In genomic region chr5:64860900-64861470, GRCm38 (mm10) we compare ENCODE assay signal across 8 mouse cellular contexts. TPM values are rescaled to one million over a fixed set of nuclear protein-coding genes. Genes with fewer than 3 reads are reported as not detected.
DNase-seq lines count a peak whose midpoint lies in the region; ATAC-seq and TF ChIP-seq lines count a peak whose summit lies in the region.

No protein-coding gene starts in this region.

- DNase-seq in hindbrain, postnatal 0 days (ENCODE audit: low spot score) = no peak
- DNase-seq in kidney, postnatal 25 days = peak; percentile 84 to 91
- peak; percentile 18 for DNase-seq in ovary, postnatal 14 days (ENCODE audit: low spot score)
- no peak for DNase-seq in cerebellum, adult 9-10 months
- no peak for DNase-seq in cerebellum, postnatal 4 days (ENCODE audit: low spot score in 2 of 2)
- no peak for DNase-seq in right cerebral cortex, postnatal 14 days

- peak; percentile 36; the same call in 1 of the 2 replicates for TF ChIP-seq POLR2A in embryonic fibroblast, embryonic 13.5 days (IDR thresholded peaks at IDR 0.05; ENCODE audit: low read depth, low read length)

- TF ChIP-seq CTCF in hindbrain, postnatal 0 days (IDR thresholded peaks at IDR 0.05; ENCODE audit: low read depth) = no peak
- no peak for TF ChIP-seq CTCF in embryonic fibroblast, embryonic 13.5 days (IDR thresholded peaks at IDR 0.05; ENCODE audit: borderline replicate concordance, insufficient read depth, low read length)

- peak overlapping the region; percentile 27 for H3K4me2 ChIP-seq in hindbrain, postnatal 0 days (ENCODE audit: low read depth, low read length)
- H3K4me2 ChIP-seq in hindbrain, embryonic 16.5 days (ENCODE audit: low read length) = no peak overlapping the region

- 51% methylated on average over 5 of the region's 5 CpGs for WGBS in hindbrain, postnatal 0 days
- WGBS in hindbrain, embryonic 16.5 days = 63% methylated on average over 5 of the region's 5 CpGs

- no peak overlapping the region for H3K4me3 ChIP-seq in hindbrain, postnatal 0 days (ENCODE audit: low read length)
- no peak overlapping the region for H3K4me3 ChIP-seq in hindbrain, embryonic 16.5 days (ENCODE audit: low read length)
- H3K4me3 ChIP-seq in embryonic fibroblast, embryonic 13.5 days (ENCODE audit: insufficient read depth, low read length) = no peak overlapping the region

- H3K27me3 ChIP-seq in hindbrain, postnatal 0 days (ENCODE audit: insufficient read depth, low read length) = no peaks in the 10 kb centered on the region
- H3K27me3 ChIP-seq in hindbrain, embryonic 16.5 days (replicated peaks; ENCODE audit: control insufficient read depth, insufficient read depth, low read length) = no peaks in the 10 kb centered on the region

- H3K9me3 ChIP-seq in hindbrain, postnatal 0 days (ENCODE audit: low read length) = peaks cover 3% of the 10 kb centered on the region; the same call in 1 of the 2 replicates
- peaks cover 2% of the 10 kb centered on the region; the same call in 1 of the 2 replicates for H3K9me3 ChIP-seq in hindbrain, embryonic 16.5 days (ENCODE audit: control insufficient read depth, low read length)

- H3K27ac ChIP-seq in hindbrain, postnatal 0 days = peak overlapping the region; percentile 32; the same call in 1 of the 2 replicates
- H3K27ac ChIP-seq in hindbrain, embryonic 16.5 days (ENCODE audit: low read depth, low read length) = no peak overlapping the region
- peak overlapping the region; percentile 79 for H3K27ac ChIP-seq in embryonic fibroblast, embryonic 13.5 days (ENCODE audit: insufficient read depth, low read length)

- no peaks in the 10 kb centered on the region; the same call in 1 of the 2 replicates for H3K4me1 ChIP-seq in hindbrain, postnatal 0 days (ENCODE audit: insufficient read depth, low read length)
- peaks cover 6% of the 10 kb centered on the region for H3K4me1 ChIP-seq in hindbrain, embryonic 16.5 days (ENCODE audit: control insufficient read depth, insufficient read depth, low read depth, low read length)
- H3K4me1 ChIP-seq in embryonic fibroblast, embryonic 13.5 days (ENCODE audit: control insufficient read depth, insufficient read depth, low read length) = 0 out of 2 replicates have a peak, but pooled peaks cover 4% of the 10 kb centered on the region

- H3K36me3 ChIP-seq in hindbrain, postnatal 0 days (ENCODE audit: insufficient read depth, low read length) = no peaks in the 10 kb centered on the region
- no peaks in the 10 kb centered on the region for H3K36me3 ChIP-seq in hindbrain, embryonic 16.5 days (ENCODE audit: control insufficient read depth, insufficient read depth, low read length)

- no peak for ATAC-seq in hindbrain, postnatal 0 days
- no peak for ATAC-seq in hindbrain, embryonic 16.5 days

- H3K9ac ChIP-seq in hindbrain, postnatal 0 days (replicated peaks; ENCODE audit: low read length) = no peak overlapping the region
- no peak overlapping the region for H3K9ac ChIP-seq in hindbrain, embryonic 16.5 days (ENCODE audit: low read depth, low read length)

RNA-seq across cellular contexts. Expression of gene Klf3, which starts 57.8 kb away (rescaled TPM):
- total RNA-seq in hindbrain, postnatal 0 days (2014; rRNA removed) = 22.6 and 22.9 TPM in 2 replicates
- 37.1 and 37.5 TPM in 2 replicates for polyA plus RNA-seq in hindbrain, postnatal 0 days (2015; fragmentation: Nextera tagmentation; extraction: Ambion mirVana)
- polyA plus RNA-seq in hindbrain, embryonic 16.5 days (2015; fragmentation: Nextera tagmentation; extraction: Ambion mirVana) = 23.7 and 23.8 TPM in 2 replicates
- 105 and 107 TPM in 2 replicates for polyA plus RNA-seq in embryonic fibroblast, embryonic 13.5 days (2011; ENCODE audit: insufficient read length, low read depth, missing spikeins)

Comparison
In these comparisons a context has a peak if more than half of its experiments do, and no peak if none do; other contexts are left out.
1. DNase-seq: peak in kidney, postnatal 25 days (2 of 2) and ovary, postnatal 14 days (single experiment); none in hindbrain, postnatal 0 days (single experiment), cerebellum, adult 9-10 months (single experiment), cerebellum, postnatal 4 days (0 of 2) and right cerebral cortex, postnatal 14 days (single experiment).